Comparison of ENCODE assay signal across 8 mouse cellular contexts in genomic region chr12:101027451-101028246, GRCm38 (mm10). TPM values are rescaled to one million over a fixed set of nuclear protein-coding genes. Genes with fewer than 3 reads are reported as not detected.
DNase-seq lines count a peak whose midpoint lies in the region; ATAC-seq and TF ChIP-seq lines count a peak whose summit lies in the region.

No protein-coding gene starts in this region.

- H3K4me2 ChIP-seq in embryonic facial prominence, embryonic 13.5 days, result peak overlapping the region; percentile 98
- H3K4me2 ChIP-seq in lung, embryonic 16.5 days (ENCODE audit: low read depth, low read length), result peak overlapping the region; percentile 93

- DNase-seq in heart, embryonic 10.5 days (ENCODE audit: low spot score), result peak; percentile 76
- no peak for DNase-seq in heart, postnatal 4 days
- DNase-seq in thymus, adult 2 months, result peak; percentile 62

- no peaks in the 10 kb centered on the region for H3K36me3 ChIP-seq in heart, embryonic 10.5 days
- H3K36me3 ChIP-seq in embryonic facial prominence, embryonic 13.5 days, result no peaks in the 10 kb centered on the region
- H3K36me3 ChIP-seq in lung, embryonic 16.5 days (ENCODE audit: control insufficient read depth, insufficient read depth, low read length), result no peaks in the 10 kb centered on the region
- no peaks in the 10 kb centered on the region for H3K36me3 ChIP-seq in thymus, adult 2 months (ENCODE audit: control insufficient read depth, insufficient read depth, low read length)

- ATAC-seq in CD4-positive, CD25-positive, alpha-beta regulatory T cell, adult 4 months, result peak; percentile 38
- ATAC-seq in embryonic facial prominence, embryonic 13.5 days (ENCODE audit: insufficient number of reproducible peaks, insufficient read depth, low FRiP score, low TSS enrichment, low read depth), result no peak
- peak; percentile 39 for ATAC-seq in inflammation-experienced regulatory T-cells, adult 6 months
- ATAC-seq in lung, embryonic 16.5 days (ENCODE audit: low read depth), result no peak
- ATAC-seq in cerebellum, adult (ENCODE audit: insufficient number of reproducible peaks, low FRiP score, low TSS enrichment), result no peak

- TF ChIP-seq CTCF in thymus, adult 2 months (IDR thresholded peaks at IDR 0.05; ENCODE audit: borderline replicate concordance, control insufficient read depth, extremely low read depth, insufficient read depth, low read length, poor library complexity), result no peak

- 4% methylated on average over 19 of the region's 19 CpGs for WGBS in heart, embryonic 10.5 days
- WGBS in embryonic facial prominence, embryonic 13.5 days, result 2% methylated on average over 19 of the region's 19 CpGs
- WGBS in lung, embryonic 16.5 days, result 3% methylated on average over 19 of the region's 19 CpGs
- WGBS in thymus, adult 2 months, result 4% methylated on average over 19 of the region's 19 CpGs

- H3K27me3 ChIP-seq in heart, embryonic 10.5 days (ENCODE audit: insufficient read depth, poor library complexity, severe bottlenecking), result peaks cover 76% of the 10 kb centered on the region
- peaks cover 43% of the 10 kb centered on the region for H3K27me3 ChIP-seq in embryonic facial prominence, embryonic 13.5 days
- peaks cover 16% of the 10 kb centered on the region; the same call in 1 of the 2 replicates for H3K27me3 ChIP-seq in lung, embryonic 16.5 days (ENCODE audit: control insufficient read depth, insufficient read depth, low read depth, low read length)
- H3K27me3 ChIP-seq in thymus, adult 2 months (ENCODE audit: control insufficient read depth, insufficient read depth, low read length), result no peaks in the 10 kb centered on the region

- H3K4me1 ChIP-seq in heart, embryonic 10.5 days, result peaks cover 29% of the 10 kb centered on the region; the same call in 1 of the 2 replicates
- H3K4me1 ChIP-seq in embryonic facial prominence, embryonic 13.5 days, result peaks cover 21% of the 10 kb centered on the region
- H3K4me1 ChIP-seq in lung, embryonic 16.5 days (replicated peaks; ENCODE audit: control insufficient read depth, insufficient read depth, low read length), result peaks cover 11% of the 10 kb centered on the region
- H3K4me1 ChIP-seq in thymus, adult 2 months (replicated peaks; ENCODE audit: control insufficient read depth, insufficient read depth, low read length), result peaks cover 32% of the 10 kb centered on the region

- peak overlapping the region; percentile 79 for H3K4me3 ChIP-seq in heart, embryonic 10.5 days
- peak overlapping the region; percentile 68 for H3K4me3 ChIP-seq in embryonic facial prominence, embryonic 13.5 days
- H3K4me3 ChIP-seq in lung, embryonic 16.5 days (ENCODE audit: low read length), result peak overlapping the region; percentile 77
- H3K4me3 ChIP-seq in thymus, adult 2 months (ENCODE audit: control insufficient read depth, insufficient read depth, low read length), result peak overlapping the region; percentile 85

- peak overlapping the region; percentile 72 for H3K9ac ChIP-seq in embryonic facial prominence, embryonic 13.5 days
- H3K9ac ChIP-seq in lung, embryonic 16.5 days (ENCODE audit: low read length), result peak overlapping the region; percentile 83

- peak overlapping the region; percentile 90; the same call in 1 of the 2 replicates for H3K27ac ChIP-seq in heart, embryonic 10.5 days
- no peak overlapping the region for H3K27ac ChIP-seq in embryonic facial prominence, embryonic 13.5 days
- H3K27ac ChIP-seq in lung, embryonic 16.5 days (ENCODE audit: low read length), result peak overlapping the region; percentile 95
- H3K27ac ChIP-seq in thymus, adult 2 months (ENCODE audit: control insufficient read depth, insufficient read depth, low read length), result peak overlapping the region; percentile 71

- TF ChIP-seq POLR2A in thymus, adult 2 months (IDR thresholded peaks at IDR 0.05; ENCODE audit: control insufficient read depth, extremely low read depth, insufficient read depth, low read length, poor library complexity), result no peak

- H3K9me3 ChIP-seq in heart, embryonic 10.5 days, result no peaks in the 10 kb centered on the region
- H3K9me3 ChIP-seq in embryonic facial prominence, embryonic 13.5 days, result no peaks in the 10 kb centered on the region
- no peaks in the 10 kb centered on the region for H3K9me3 ChIP-seq in lung, embryonic 16.5 days (ENCODE audit: control insufficient read depth, low read length)

RNA-seq across cellular contexts. Expression of gene Ccdc88c, which starts 1.2 kb away (rescaled TPM):
- 2.3 and 4.4 TPM in 2 replicates for polyA plus RNA-seq in heart, embryonic 10.5 days (2016; fragmentation: Nextera tagmentation; extraction: Ambion mirVana)
- total RNA-seq in heart, postnatal 4 days (2021), result 10 to 100 TPM; 10.9 to 11.4 TPM
- polyA plus RNA-seq in CD4-positive, CD25-positive, alpha-beta regulatory T cell, adult 4 months (2017; shearing (Covaris generic)), result 100 to 1,000 TPM in 1 of 2 experiments, 10 to 100 TPM in 1; 89.5 to 106 TPM
- polyA plus RNA-seq in embryonic facial prominence, embryonic 13.5 days (2015; fragmentation: Nextera tagmentation; extraction: Ambion mirVana), result 4.5 and 5.5 TPM in 2 replicates
- polyA plus RNA-seq in inflammation-experienced regulatory T-cells, adult 6 months (2017; shearing (Covaris generic)), result 10 to 100 TPM; 65.8 to 96.2 (median 95.7) TPM
- 18.8 and 20.2 TPM in 2 replicates for polyA plus RNA-seq in lung, embryonic 16.5 days (2015; fragmentation: Nextera tagmentation; extraction: Ambion mirVana)
- 75.0 and 87.7 TPM in 2 replicates for polyA plus RNA-seq in thymus, adult 2 months (2012; rRNA removed)

RNA-seq across cellular contexts. Expression of gene Ppp4r3a, which starts 55.9 kb away (rescaled TPM):
- polyA plus RNA-seq in heart, embryonic 10.5 days (2016; fragmentation: Nextera tagmentation; extraction: Ambion mirVana), result 39.5 and 51.7 TPM in 2 replicates
- total RNA-seq in heart, postnatal 4 days (2021), result 10 to 100 TPM; 47.5 to 48.2 TPM
- 10 to 100 TPM; 28.0 to 44.6 TPM for polyA plus RNA-seq in CD4-positive, CD25-positive, alpha-beta regulatory T cell, adult 4 months (2017; shearing (Covaris generic))
- polyA plus RNA-seq in embryonic facial prominence, embryonic 13.5 days (2015; fragmentation: Nextera tagmentation; extraction: Ambion mirVana), result 42.5 and 44.3 TPM in 2 replicates
- 10 to 100 TPM; 29.1 to 41.7 (median 32.4) TPM for polyA plus RNA-seq in inflammation-experienced regulatory T-cells, adult 6 months (2017; shearing (Covaris generic))
- polyA plus RNA-seq in lung, embryonic 16.5 days (2015; fragmentation: Nextera tagmentation; extraction: Ambion mirVana), result 28.8 and 30.4 TPM in 2 replicates
- polyA plus RNA-seq in thymus, adult 2 months (2012; rRNA removed), result 25.6 and 34.9 TPM in 2 replicates

Comparison
In these comparisons a context has a peak if more than half of its experiments do, and no peak if none do; other contexts are left out.
1. ATAC-seq: peak in CD4-positive, CD25-positive, alpha-beta regulatory T cell, adult 4 months (single experiment) and inflammation-experienced regulatory T-cells, adult 6 months (single experiment); none in embryonic facial prominence, embryonic 13.5 days (single experiment), lung, embryonic 16.5 days (single experiment) and cerebellum, adult (single experiment).
2. Peak in every context shown above with its lines, with median percentiles within 50 percentile points of each other: H3K4me3 ChIP-seq.